Mouse (Mus musculus) midbrain, embryonic 14.5 days (tissue): Measurements from ENCODE around the gene Ciao2a. TPM values are rescaled to one million over a fixed set of nuclear protein-coding genes. Genes with fewer than 3 reads are reported as not detected.
A peak's percentile ranks its signal among the peaks of the same experiment; 100 is the strongest.

Experiments used
- ATAC-seq: fragments of 200-750 bp; cut with Nextera tagmentation; 2 replicates; pipeline ENCODE4 v1.8.0; 2017; ENCODE audit warnings: moderate number of reproducible peaks, moderate library complexity; ENCODE audit not compliant: low FRiP score, low TSS enrichment
- DNase-seq: peaks from one replicate; pipeline ENCODE4 v3.0.0-alpha.2; 2015
- H3K27ac ChIP-seq: fragments of 300-500 bp; sonication (generic); replicated peaks from 2 replicates; pipeline ENCODE4 v1.5.1; 2014; ENCODE audit warnings: mild to moderate bottlenecking, low read depth, low read length, moderate library complexity
- H3K27me3 ChIP-seq: fragments of 300-500 bp; sonication (generic); 2 replicates; pipeline ENCODE4 v1.6.1; 2014; ENCODE audit warnings: low read length, control low read depth, mixed read lengths; ENCODE audit not compliant: control insufficient read depth, insufficient read depth
- H3K36me3 ChIP-seq: fragments of 300-500 bp; sonication (generic); 2 replicates; pipeline ENCODE4 v1.6.1; 2014; ENCODE audit warnings: low read length, control low read depth; ENCODE audit not compliant: control insufficient read depth, insufficient read depth
- H3K4me1 ChIP-seq: fragments of 300-500 bp; sonication (generic); 2 replicates; pipeline ENCODE4 v1.6.1; 2014; ENCODE audit warnings: mild to moderate bottlenecking, antibody characterized with exemption, low read length, control low read depth; ENCODE audit not compliant: control insufficient read depth, insufficient read depth
- H3K4me2 ChIP-seq: fragments of 300-500 bp; sonication (generic); 2 replicates; pipeline ENCODE4 v1.6.1; 2014; ENCODE audit warnings: mild to moderate bottlenecking, low read length, moderate library complexity
- H3K4me3 ChIP-seq: fragments of 300-500 bp; sonication (generic); replicated peaks from 2 replicates; pipeline ENCODE4 v1.5.1; 2014; ENCODE audit warnings: low read depth, low read length
- H3K9ac ChIP-seq: fragments of 300-500 bp; sonication (generic); replicated peaks from 2 replicates; pipeline ENCODE4 v1.6.1; 2014; ENCODE audit warnings: mild to moderate bottlenecking, low read length, moderate library complexity
- H3K9me3 ChIP-seq: fragments of 300-500 bp; sonication (generic); 2 replicates; pipeline ENCODE4 v1.6.1; 2016; ENCODE audit warnings: low read length, control low read depth, mixed read lengths; ENCODE audit not compliant: control insufficient read depth
- WGBS: fragments of 180-500 bp; shearing (Covaris S2); extraction: QIAGEN DNeasy Blood & Tissue Kit; methylation state at CpG from one replicate; pipeline ENCODE4 v1.1.7; 2014; 5-methylcytosine and 5-hydroxymethylcytosine counted together
- polyA plus RNA-seq: library from polyadenylated mRNA; unstranded; fragments of >200 nt; fragmentation: Nextera tagmentation; extraction: Ambion mirVana; gene quantifications from 2 replicates; pipeline ENCODE4 v1.2.1, GENCODE M21; 2014

Ciao2a gene
- 68.4 and 76.2 TPM in 2 replicates for polyA plus RNA-seq

- Histone ChIP-seq H3K36me3 (no peaks in the 10 kb centered on the region), H3K27me3 (no peaks in the 10 kb centered on the region), H3K4me2 (peak within 1 kb of the TSS; percentile 61), H3K9me3 (no peaks in the 10 kb centered on the region), H3K9ac (peak within 1 kb of the TSS; percentile 59), H3K4me1 (peaks cover 35% of the 10 kb centered on the region), H3K4me3 (peak within 1 kb of the TSS; percentile 56), H3K27ac (peak within 1 kb of the TSS; percentile 50)
- DNase-seq (peak; percentile 98), ATAC-seq (peak; percentile 67)
- WGBS = 2% methylated on average over 34 of the region's 34 CpGs
These were observed at the start of gene Ciao2a, which contains the start of gene Snx1 for GRCm38 (mm10) chr9:66126456-66127192. Gene Ciao2a (plus strand): TSS chr9:66126611. Gene Snx1 (minus strand): TSS chr9:66126587.

GRCm38 (mm10) chr9:66078072-66078471 is 48.3 kb upstream of the Ciao2a start:
- WGBS = 75% methylated on average over 3 of the region's 3 CpGs
- H3K27me3 ChIP-seq = no peaks in the 10 kb centered on the region
- DNase-seq (no peak), ATAC-seq (no peak)
- peak overlapping the region; percentile 24 for H3K9ac ChIP-seq
- no peak overlapping the region for H3K27ac ChIP-seq
- no peaks in the 10 kb centered on the region for H3K36me3 ChIP-seq
- H3K4me1 ChIP-seq = no peaks in the 10 kb centered on the region
- H3K4me3 ChIP-seq = no peak overlapping the region
- H3K9me3 ChIP-seq = no peaks in the 10 kb centered on the region
- peak overlapping the region; percentile 34 for H3K4me2 ChIP-seq

- no peak overlapping the region for H3K4me3 ChIP-seq
- H3K9ac ChIP-seq = peak overlapping the region; percentile 24
- no peaks in the 10 kb centered on the region for H3K36me3 ChIP-seq
- 10% methylated on average over 14 of the region's 14 CpGs for WGBS
- H3K9me3 ChIP-seq = no peaks in the 10 kb centered on the region
- no peak overlapping the region; the same call in 1 of the 2 replicates for H3K27ac ChIP-seq
- ATAC-seq (no peak), DNase-seq (peak; percentile 54)
- H3K4me1 ChIP-seq = no peaks in the 10 kb centered on the region
- no peaks in the 10 kb centered on the region for H3K27me3 ChIP-seq
- H3K4me2 ChIP-seq = peak overlapping the region; percentile 34
These were observed 47.9 kb upstream of the Ciao2a start for GRCm38 (mm10) chr9:66078493-66078892.

GRCm38 (mm10) chr9:66080804-66081459 is 45.5 kb upstream of the Ciao2a start:
- H3K4me3 ChIP-seq = no peak overlapping the region
- 78% methylated on average over 3 of the region's 3 CpGs for WGBS
- H3K4me2 ChIP-seq = no peak overlapping the region
- ATAC-seq (no peak), DNase-seq (no peak)
- H3K9me3 ChIP-seq = no peaks in the 10 kb centered on the region
- H3K36me3 ChIP-seq = no peaks in the 10 kb centered on the region
- H3K27ac ChIP-seq = no peak overlapping the region
- no peaks in the 10 kb centered on the region for H3K4me1 ChIP-seq
- no peak overlapping the region for H3K9ac ChIP-seq
- H3K27me3 ChIP-seq = no peaks in the 10 kb centered on the region

GRCm38 (mm10) chr9:66081999-66082398 is 44.4 kb upstream of the Ciao2a start:
- H3K4me2 ChIP-seq = no peak overlapping the region
- H3K9me3 ChIP-seq = no peaks in the 10 kb centered on the region
- ATAC-seq (no peak), DNase-seq (no peak)
- H3K9ac ChIP-seq = no peak overlapping the region
- 82% methylated on average over 4 of the region's 4 CpGs for whole genome bisulfite sequencing
- no peaks in the 10 kb centered on the region for H3K4me1 ChIP-seq
- peaks cover 2% of the 10 kb centered on the region for H3K36me3 ChIP-seq
- H3K27me3 ChIP-seq = no peaks in the 10 kb centered on the region
- no peak overlapping the region for H3K27ac ChIP-seq
- no peak overlapping the region for H3K4me3 ChIP-seq

GRCm38 (mm10) chr9:66084171-66084570 is 42.2 kb upstream of the Ciao2a start:
- H3K27me3 ChIP-seq = no peaks in the 10 kb centered on the region
- no peak overlapping the region for H3K4me3 ChIP-seq
- no peak overlapping the region for H3K4me2 ChIP-seq
- no peak overlapping the region for H3K27ac ChIP-seq
- no peaks in the 10 kb centered on the region for H3K4me1 ChIP-seq
- DNase-seq (no peak), ATAC-seq (no peak)
- no peak overlapping the region for H3K9ac ChIP-seq
- peaks cover 23% of the 10 kb centered on the region for H3K36me3 ChIP-seq
- WGBS = 94% methylated on average over 3 of the region's 3 CpGs
- no peaks in the 10 kb centered on the region for H3K9me3 ChIP-seq

- no peak for DNase-seq
- no peak for ATAC-seq
- no peak overlapping the region for H3K9ac ChIP-seq
- H3K4me2 ChIP-seq = no peak overlapping the region
- H3K27me3 ChIP-seq = no peaks in the 10 kb centered on the region
- peaks cover 49% of the 10 kb centered on the region for H3K36me3 ChIP-seq
- no peak overlapping the region for H3K4me3 ChIP-seq
- no peaks in the 10 kb centered on the region for H3K4me1 ChIP-seq
- 94% methylated on average over 7 of the region's 7 CpGs for WGBS
- H3K27ac ChIP-seq = no peak overlapping the region
- H3K9me3 ChIP-seq = no peaks in the 10 kb centered on the region
These were observed 39.3 kb upstream of the Ciao2a start for GRCm38 (mm10) chr9:66087062-66087461.

- Histone ChIP-seq H3K4me2 (no peak overlapping the region), H3K4me3 (no peak overlapping the region), H3K27me3 (no peaks in the 10 kb centered on the region), H3K36me3 (peaks cover 63% of the 10 kb centered on the region), H3K4me1 (no peaks in the 10 kb centered on the region), H3K27ac (no peak overlapping the region), H3K9me3 (no peaks in the 10 kb centered on the region), H3K9ac (no peak overlapping the region)
- ATAC-seq = no peak
- WGBS = 58% methylated on average over 4 of the region's 4 CpGs
- DNase-seq = peak; percentile 66
These were observed 38.0 kb upstream of the Ciao2a start for GRCm38 (mm10) chr9:66088411-66088810.
